ENCODE assay signal across 10 mouse cellular contexts in the genomic region with DNA sequence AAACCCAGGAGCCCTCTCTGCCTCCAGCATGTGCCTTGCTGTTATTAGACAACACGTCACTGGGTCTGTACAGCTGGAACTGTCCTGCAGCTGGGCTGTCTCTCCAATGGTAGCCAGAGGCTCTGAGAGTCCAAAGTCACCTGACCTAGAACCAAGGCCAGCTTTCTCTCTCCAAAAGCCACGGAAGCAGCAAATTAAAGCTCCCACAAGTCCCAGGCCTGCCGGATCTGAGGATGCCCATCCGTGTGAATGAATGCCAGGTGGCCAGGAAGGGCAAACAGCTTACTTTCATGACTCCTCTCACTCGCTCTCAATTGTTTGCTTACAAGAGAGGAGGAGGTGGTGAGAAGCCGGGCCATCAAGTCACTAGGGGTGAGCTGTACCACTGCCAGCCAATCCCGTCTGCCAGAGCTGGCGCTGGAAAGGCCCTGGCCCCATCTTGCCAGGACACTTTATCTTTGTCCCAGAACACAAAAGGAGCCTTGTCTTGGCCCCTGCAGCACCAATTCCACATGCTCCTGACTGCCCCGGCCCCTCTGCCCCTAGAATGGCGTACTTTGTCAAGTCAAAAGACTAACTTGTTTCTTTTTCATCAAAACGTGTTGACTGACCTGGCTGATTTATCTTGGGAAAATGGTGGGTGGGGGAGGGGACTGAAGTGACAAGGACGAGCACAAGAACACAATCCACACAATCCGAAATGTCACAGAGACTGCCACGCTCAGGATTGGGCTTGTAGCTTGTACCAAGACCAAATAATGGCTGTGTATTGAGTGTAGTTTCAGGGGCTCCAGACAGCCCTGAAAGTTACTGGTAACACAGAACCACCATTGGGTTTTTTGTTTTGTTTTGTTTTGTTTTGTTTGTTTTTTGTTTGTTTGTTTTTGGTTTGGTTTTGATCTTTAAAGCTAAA. TPM values are rescaled to one million over a fixed set of nuclear protein-coding genes. Genes with fewer than 3 reads are reported as not detected.
DNase-seq lines count a peak whose midpoint lies in the region; ATAC-seq lines count a peak whose summit lies in the region.
"Had no signal": no experiment of that assay in that cellular context is flagged by ENCODE, and none has a peak within 500 bp of the region (broad histone marks: within the 10 kb centered on the region; RNA-seq: fewer than 3 reads in every experiment).

No protein-coding gene starts in this region.

- H3K9ac ChIP-seq in heart, embryonic 12.5 days, result no peak overlapping the region
- peak overlapping the region; percentile 16; the same call in 1 of the 2 replicates for H3K9ac ChIP-seq in heart, embryonic 13.5 days
- H3K9ac ChIP-seq: embryonic facial prominence, embryonic 13.5 days; liver, embryonic 14.5 days had no signal

- H3K27me3 ChIP-seq in heart, embryonic 12.5 days (replicated peaks), result no peaks in the 10 kb centered on the region
- H3K27me3 ChIP-seq in heart, embryonic 13.5 days (replicated peaks), result no peaks in the 10 kb centered on the region
- H3K27me3 ChIP-seq in limb, embryonic 10.5 days (ENCODE audit: low read depth, poor library complexity, severe bottlenecking), result no peaks in the 10 kb centered on the region
- H3K27me3 ChIP-seq: embryonic facial prominence, embryonic 13.5 days had no signal

- DNase-seq in heart, adult 11 months, result peak; percentile 99
- peak; percentile 20 for DNase-seq in 3134 (ENCODE audit: extremely low read depth, insufficient read length, low spot score)
- DNase-seq in cerebellum, postnatal 14 days, result peak; percentile 93 to 96
- DNase-seq in limb, embryonic 10.5 days (ENCODE audit: low spot score), result peak; percentile 46
- no peak for DNase-seq in thymus, postnatal 25 days

- ATAC-seq in heart, embryonic 12.5 days (ENCODE audit: insufficient number of reproducible peaks, low FRiP score), result no peak
- no peak; the same call in 1 of the 2 replicates for ATAC-seq in heart, embryonic 13.5 days (ENCODE audit: extremely low read depth, insufficient number of reproducible peaks, low FRiP score, low TSS enrichment)
- no peak for ATAC-seq in megakaryocyte, adult 5-6 weeks (ENCODE audit: poor library complexity, severe bottlenecking)

- WGBS in heart, embryonic 12.5 days, result 41% methylated on average over 14 of the region's 14 CpGs
- 37% methylated on average over 14 of the region's 14 CpGs for WGBS in heart, embryonic 13.5 days
- WGBS in limb, embryonic 10.5 days, result 39% methylated on average over 14 of the region's 14 CpGs

- no peak overlapping the region for H3K27ac ChIP-seq in heart, embryonic 12.5 days (ENCODE audit: poor library complexity, severe bottlenecking)
- no peak overlapping the region for H3K27ac ChIP-seq in heart, embryonic 13.5 days (replicated peaks)
- H3K27ac ChIP-seq in limb, embryonic 10.5 days, result peak overlapping the region; percentile 46
- H3K27ac ChIP-seq: embryonic facial prominence, embryonic 13.5 days; liver, embryonic 14.5 days had no signal

- H3K36me3 ChIP-seq in heart, embryonic 12.5 days, result no peaks in the 10 kb centered on the region
- H3K36me3 ChIP-seq in heart, embryonic 13.5 days, result no peaks in the 10 kb centered on the region
- no peaks in the 10 kb centered on the region for H3K36me3 ChIP-seq in limb, embryonic 10.5 days
- H3K36me3 ChIP-seq: embryonic facial prominence, embryonic 13.5 days had no signal

- H3K4me1 ChIP-seq in heart, embryonic 12.5 days (replicated peaks), result peaks cover 19% of the 10 kb centered on the region
- H3K4me1 ChIP-seq in heart, embryonic 13.5 days, result peaks cover 17% of the 10 kb centered on the region
- peaks cover 11% of the 10 kb centered on the region for H3K4me1 ChIP-seq in limb, embryonic 10.5 days

- no peak overlapping the region; the same call in 1 of the 2 replicates for H3K4me2 ChIP-seq in heart, embryonic 12.5 days
- H3K4me2 ChIP-seq in heart, embryonic 13.5 days, result peak overlapping the region; percentile 22; the same call in 1 of the 2 replicates
- H3K4me2 ChIP-seq: embryonic facial prominence, embryonic 13.5 days had no signal

- 0 out of 2 replicates have a peak, but pooled peaks cover 2% of the 10 kb centered on the region for H3K9me3 ChIP-seq in heart, embryonic 12.5 days (replicated peaks)
- H3K9me3 ChIP-seq in heart, embryonic 13.5 days, result no peaks in the 10 kb centered on the region
- no peaks in the 10 kb centered on the region for H3K9me3 ChIP-seq in limb, embryonic 10.5 days (replicated peaks)
- H3K9me3 ChIP-seq: embryonic facial prominence, embryonic 13.5 days had no signal

- no peak overlapping the region for H3K4me3 ChIP-seq in heart, embryonic 12.5 days
- H3K4me3 ChIP-seq in heart, embryonic 13.5 days, result no peak overlapping the region
- no peak overlapping the region for H3K4me3 ChIP-seq in limb, embryonic 10.5 days
- H3K4me3 ChIP-seq: embryonic facial prominence, embryonic 13.5 days had no signal

RNA-seq across cellular contexts. Expression of gene F830045P16Rik, which starts 6.8 kb away (rescaled TPM):
- polyA plus RNA-seq in heart, embryonic 12.5 days (2016; fragmentation: Nextera tagmentation; extraction: Ambion mirVana), result not detected in 2 replicates
- not detected in 2 replicates for polyA plus RNA-seq in heart, embryonic 13.5 days (2015; fragmentation: Nextera tagmentation; extraction: Ambion mirVana)
- polyA plus RNA-seq in limb, embryonic 10.5 days (2016; fragmentation: Nextera tagmentation; extraction: Ambion mirVana), result not detected in 2 replicates
- total RNA-seq in megakaryocyte, adult 5-6 weeks (2015), result not detected in 2 replicates
- not detected in 2 replicates for total RNA-seq in megakaryocyte, adult 5-6 weeks (2017)
- polyA plus RNA-seq: embryonic facial prominence, embryonic 13.5 days had no signal
